Mouse (Mus musculus) intestine, embryonic 14.5 days (tissue): ENCODE measurements around the gene Aldh1a1. TPM values are rescaled to one million over a fixed set of nuclear protein-coding genes. Genes with fewer than 3 reads are reported as not detected.

Source experiments
- ATAC-seq: fragments of 200-750 bp; cut with Nextera tagmentation; replicated peaks from 2 replicates; pipeline ENCODE4 v1.8.0; 2017; ENCODE audit warnings: low read depth, moderate number of reproducible peaks, moderate TSS enrichment, moderate library complexity; ENCODE audit not compliant: low FRiP score, low TSS enrichment
- DNase-seq: peaks from one replicate; pipeline ENCODE4 v3.0.0-alpha.2; 2018; ENCODE audit warnings: low spot score
- H3K27ac ChIP-seq: fragments of 300-500 bp; sonication (generic); 2 replicates; pipeline ENCODE4 v1.5.1; 2014; ENCODE audit warnings: low read depth, mild to moderate bottlenecking, control low read depth
- H3K27me3 ChIP-seq: fragments of 300-500 bp; sonication (generic); replicated peaks from 2 replicates; pipeline ENCODE4 v1.6.1; 2014; ENCODE audit warnings: low read length, control low read depth; ENCODE audit not compliant: control insufficient read depth, insufficient read depth
- H3K36me3 ChIP-seq: fragments of 300-500 bp; sonication (generic); 2 replicates; pipeline ENCODE4 v1.6.1; 2014; ENCODE audit warnings: low read length, control low read depth; ENCODE audit not compliant: control insufficient read depth, insufficient read depth
- H3K4me1 ChIP-seq: fragments of 300-500 bp; sonication (generic); replicated peaks from 2 replicates; pipeline ENCODE4 v1.6.1; 2014; ENCODE audit warnings: low read length, control low read depth, mixed read lengths; ENCODE audit not compliant: control insufficient read depth, insufficient read depth
- H3K4me2 ChIP-seq: fragments of 300-500 bp; sonication (generic); 2 replicates; pipeline ENCODE4 v1.6.1; 2014; ENCODE audit warnings: low read length
- H3K4me3 ChIP-seq: fragments of 300-500 bp; sonication (generic); 2 replicates; pipeline ENCODE4 v1.5.1; 2014; ENCODE audit warnings: low read depth, low read length, control low read depth, mixed read lengths
- H3K9ac ChIP-seq: fragments of 300-500 bp; sonication (generic); 2 replicates; pipeline ENCODE4 v1.6.1; 2014; ENCODE audit warnings: mild to moderate bottlenecking, low read length
- H3K9me3 ChIP-seq: fragments of 300-500 bp; sonication (generic); 2 replicates; pipeline ENCODE4 v1.6.1; 2016; ENCODE audit warnings: low read length, control low read depth; ENCODE audit not compliant: control insufficient read depth
- whole genome bisulfite sequencing: fragments of 180-500 bp; shearing (Covaris S2); extraction: QIAGEN DNeasy Blood & Tissue Kit; methylation state at CpG from one replicate; pipeline ENCODE4 v1.1.7; 2014; 5-methylcytosine and 5-hydroxymethylcytosine counted together
- polyA plus RNA-seq: library from polyadenylated mRNA; unstranded; fragments of >200 nt; fragmentation: Nextera tagmentation; extraction: Ambion mirVana; gene quantifications from 2 replicates; pipeline ENCODE4 v1.2.1, GENCODE M21; 2014

Gene Aldh1a1
- polyA plus RNA-seq, 1 experiment from 2014 or later: 106 TPM

DNA sequence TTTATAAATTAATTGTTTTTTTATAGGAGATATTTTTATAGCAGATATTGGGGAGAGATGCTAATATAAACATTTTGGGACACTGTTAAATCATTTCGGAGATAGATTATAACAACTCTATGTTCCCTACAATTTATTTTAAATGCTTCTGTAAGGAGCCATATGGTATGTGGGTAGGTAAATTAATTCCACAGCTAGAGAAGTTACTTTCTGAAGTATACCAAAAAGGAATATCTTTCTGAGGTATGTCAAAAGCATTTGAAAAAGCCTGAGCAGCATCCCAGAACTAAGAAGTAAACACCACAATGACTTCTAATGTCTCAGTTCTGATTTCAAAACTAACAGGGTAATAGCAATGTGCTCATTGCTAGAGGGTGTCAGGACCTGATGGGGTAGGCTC, 49.4 kb downstream of the Aldh1a1 start:
- no peak overlapping the region for H3K27ac ChIP-seq
- H3K9me3 ChIP-seq: no peaks in the 10 kb centered on the region
- no peaks in the 10 kb centered on the region for H3K27me3 ChIP-seq
- H3K4me2 ChIP-seq: no peak overlapping the region
- H3K36me3 ChIP-seq: no peaks in the 10 kb centered on the region
- H3K9ac ChIP-seq: no peak overlapping the region
- no peak for DNase-seq
- no peak overlapping the region for H3K4me3 ChIP-seq
- no peak for ATAC-seq
- WGBS: 80% methylated on average over 1 of the region's 1 CpGs
- no peaks in the 10 kb centered on the region for H3K4me1 ChIP-seq

DNA sequence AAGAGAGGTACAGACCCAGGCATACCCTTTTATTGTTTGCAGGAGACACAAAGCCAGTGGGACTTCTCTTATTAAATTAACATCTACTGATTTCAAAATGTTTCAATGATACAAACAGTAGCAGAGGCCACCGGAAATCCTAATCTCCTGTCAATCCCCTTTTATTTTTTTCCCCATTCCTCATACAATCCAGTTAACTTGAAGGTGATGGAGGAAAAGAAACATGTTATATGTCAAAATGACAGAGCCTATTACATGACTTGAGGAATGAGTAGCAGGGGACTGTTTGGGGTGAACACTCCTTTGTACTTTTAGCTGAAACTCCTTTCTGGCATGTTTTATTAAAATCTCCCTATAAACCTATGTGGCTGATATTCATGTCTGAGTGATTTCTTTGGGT, 51.3 kb downstream of the Aldh1a1 start:
- WGBS: 86% methylated on average over 1 of the region's 1 CpGs
- ATAC-seq: no peak

DNA sequence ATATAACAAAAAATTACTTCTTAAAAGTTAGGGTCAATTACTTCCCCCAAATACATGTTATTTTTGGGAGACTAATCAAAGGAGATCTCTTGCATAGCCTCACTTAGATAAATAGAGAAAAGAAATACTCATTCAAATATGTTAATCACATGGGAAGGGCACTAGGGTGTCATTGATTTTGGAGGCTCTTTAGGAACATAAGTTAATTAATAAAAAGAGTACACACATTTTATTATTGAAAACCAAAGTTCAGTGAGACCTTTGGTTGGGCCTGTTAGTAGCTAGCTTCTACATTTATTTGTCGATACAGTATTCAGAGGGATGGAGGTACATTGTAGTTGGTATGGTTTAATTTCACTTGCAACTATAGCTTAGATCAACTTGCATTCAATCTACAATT, 52.4 kb downstream of the Aldh1a1 start:
- Histone ChIP-seq H3K27ac (no peak overlapping the region), H3K27me3 (no peaks in the 10 kb centered on the region), H3K4me2 (no peak overlapping the region), H3K36me3 (no peaks in the 10 kb centered on the region), H3K9me3 (no peaks in the 10 kb centered on the region), H3K4me3 (no peak overlapping the region), H3K4me1 (no peaks in the 10 kb centered on the region), H3K9ac (no peak overlapping the region)
- no peak for ATAC-seq
- WGBS: 91% methylated on average over 1 of the region's 1 CpGs
- DNase-seq: no peak

More for the DNA sequence above, 51.3 kb downstream of the Aldh1a1 start:
- no peak overlapping the region for H3K9ac ChIP-seq
- no peak for DNase-seq
- H3K4me2 ChIP-seq: no peak overlapping the region
- no peak overlapping the region for H3K27ac ChIP-seq
- no peaks in the 10 kb centered on the region for H3K9me3 ChIP-seq
- H3K4me1 ChIP-seq: no peaks in the 10 kb centered on the region
- H3K27me3 ChIP-seq: no peaks in the 10 kb centered on the region
- no peak overlapping the region for H3K4me3 ChIP-seq
- no peaks in the 10 kb centered on the region for H3K36me3 ChIP-seq

DNA sequence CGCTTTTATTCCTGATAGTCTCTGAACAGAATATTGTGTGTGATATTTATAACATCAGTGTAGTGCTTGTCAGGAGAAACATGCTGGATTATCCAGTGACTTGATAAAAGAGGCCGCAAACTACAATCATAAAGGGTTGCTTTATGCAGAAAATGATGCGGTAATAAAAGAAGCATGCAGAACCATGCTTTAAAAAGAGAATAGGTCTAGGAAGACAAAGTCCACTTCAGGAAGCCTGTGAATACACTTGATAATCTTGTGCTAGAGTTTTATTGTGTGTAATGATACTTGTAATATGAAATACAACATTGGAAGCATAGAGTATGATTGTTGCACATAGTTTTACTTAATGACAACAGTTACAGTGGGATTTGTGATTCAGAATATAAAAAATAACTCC, 54.5 kb downstream of the Aldh1a1 start:
- ATAC-seq (no peak), DNase-seq (no peak)
- Histone ChIP-seq H3K36me3 (no peaks in the 10 kb centered on the region), H3K4me1 (no peaks in the 10 kb centered on the region), H3K4me2 (no peak overlapping the region), H3K9me3 (no peaks in the 10 kb centered on the region), H3K9ac (no peak overlapping the region), H3K27ac (no peak overlapping the region), H3K27me3 (no peaks in the 10 kb centered on the region), H3K4me3 (no peak overlapping the region)
- WGBS: 80% methylated on average over 3 of the region's 3 CpGs

DNA sequence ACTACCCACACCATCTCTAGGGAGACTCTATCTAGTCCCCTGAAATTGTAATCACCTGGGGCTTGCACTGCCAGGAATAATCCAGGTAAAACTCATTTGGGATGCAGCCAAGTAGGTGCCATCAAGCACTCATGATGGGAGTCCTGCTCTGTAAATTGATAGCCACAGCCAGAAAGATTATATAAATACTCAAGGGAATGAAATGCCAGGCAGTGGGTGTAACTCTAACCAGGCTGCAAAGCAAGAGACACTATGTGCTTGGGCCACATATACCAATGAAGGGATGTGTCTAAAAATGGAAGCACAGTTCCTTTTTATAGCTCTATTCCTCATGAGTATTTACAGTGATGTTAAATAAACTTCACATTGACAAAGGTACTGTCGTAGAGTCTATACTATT, 56.9 kb downstream of the Aldh1a1 start:
- 61% methylated on average over 1 of the region's 1 CpGs for WGBS
- Histone ChIP-seq H3K4me1 (no peaks in the 10 kb centered on the region), H3K36me3 (no peaks in the 10 kb centered on the region), H3K4me2 (no peak overlapping the region), H3K4me3 (no peak overlapping the region), H3K27me3 (no peaks in the 10 kb centered on the region), H3K9ac (no peak overlapping the region), H3K9me3 (no peaks in the 10 kb centered on the region), H3K27ac (no peak overlapping the region)
- ATAC-seq: no peak
- DNase-seq: no peak

DNA sequence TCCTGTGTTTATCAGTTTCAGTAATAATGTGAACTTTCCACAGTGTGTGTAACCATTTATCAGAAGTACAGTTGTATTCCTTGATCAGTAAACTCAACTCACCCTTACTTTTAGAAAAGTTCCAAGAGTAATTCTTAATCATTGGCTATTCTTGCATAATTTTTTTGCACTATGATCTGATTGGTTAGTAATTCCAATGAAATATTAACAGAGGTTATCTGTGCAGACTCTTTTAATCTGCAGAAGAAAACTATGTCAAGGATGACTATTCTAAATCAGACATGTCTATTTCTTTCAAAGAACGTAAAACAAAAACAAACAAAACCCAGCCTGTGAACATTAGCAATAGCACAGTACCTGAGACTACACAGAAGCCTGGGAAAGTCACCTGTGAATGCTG, 62.9 kb downstream of the Aldh1a1 start:
- Histone ChIP-seq H3K36me3 (no peaks in the 10 kb centered on the region), H3K27ac (no peak overlapping the region), H3K4me1 (no peaks in the 10 kb centered on the region), H3K9ac (no peak overlapping the region), H3K9me3 (no peaks in the 10 kb centered on the region), H3K27me3 (no peaks in the 10 kb centered on the region), H3K4me2 (no peak overlapping the region), H3K4me3 (no peak overlapping the region)
- WGBS: 65% methylated on average over 1 of the region's 1 CpGs
- ATAC-seq (no peak), DNase-seq (no peak)

DNA sequence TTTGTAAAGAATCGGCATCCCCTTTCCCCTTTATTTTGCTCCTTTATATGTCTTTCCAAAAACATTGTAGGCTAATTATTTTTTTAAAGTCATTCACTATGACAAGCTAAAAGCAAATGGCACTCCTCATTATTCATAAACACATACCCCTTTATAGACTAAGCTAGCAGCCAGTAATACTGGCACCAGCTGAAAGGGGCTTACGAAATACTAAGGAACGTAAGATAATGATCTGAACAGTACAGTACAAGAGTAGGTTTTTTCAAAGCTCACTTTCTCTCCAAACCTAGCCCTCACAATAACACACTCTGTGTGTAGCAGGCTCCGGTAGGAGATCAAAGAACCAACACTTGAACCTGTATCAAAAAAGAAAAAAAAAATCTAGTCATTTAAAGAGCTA, 64.7 kb downstream of the Aldh1a1 start:
- no peaks in the 10 kb centered on the region for H3K9me3 ChIP-seq
- 81% methylated on average over 4 of the region's 4 CpGs for WGBS
- H3K4me3 ChIP-seq: no peak overlapping the region
- H3K27ac ChIP-seq: no peak overlapping the region
- H3K4me2 ChIP-seq: no peak overlapping the region
- ATAC-seq (no peak), DNase-seq (no peak)
- H3K36me3 ChIP-seq: no peaks in the 10 kb centered on the region
- no peaks in the 10 kb centered on the region for H3K27me3 ChIP-seq
- no peaks in the 10 kb centered on the region for H3K4me1 ChIP-seq
- no peak overlapping the region for H3K9ac ChIP-seq

DNA sequence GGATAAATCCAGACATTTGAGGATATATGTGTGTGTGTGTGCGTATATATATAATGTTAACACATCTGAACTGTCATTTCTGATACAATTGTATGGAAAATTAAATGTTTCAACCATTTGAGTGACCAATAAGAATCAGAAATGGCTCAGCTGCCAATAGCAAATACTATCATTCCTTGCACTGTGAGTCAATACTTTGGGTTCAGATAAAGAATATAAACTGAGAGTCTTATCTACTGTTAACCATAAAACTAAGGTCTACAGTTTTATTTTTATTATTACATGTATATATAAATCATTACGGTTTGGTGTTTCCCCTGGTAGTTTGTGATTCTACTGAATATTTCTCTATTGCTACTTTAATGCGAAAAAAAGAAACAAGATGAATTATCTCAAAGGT, 65.6 kb downstream of the Aldh1a1 start:
- H3K4me1 ChIP-seq: no peaks in the 10 kb centered on the region
- 88% methylated on average over 3 of the region's 3 CpGs for WGBS

DNA sequence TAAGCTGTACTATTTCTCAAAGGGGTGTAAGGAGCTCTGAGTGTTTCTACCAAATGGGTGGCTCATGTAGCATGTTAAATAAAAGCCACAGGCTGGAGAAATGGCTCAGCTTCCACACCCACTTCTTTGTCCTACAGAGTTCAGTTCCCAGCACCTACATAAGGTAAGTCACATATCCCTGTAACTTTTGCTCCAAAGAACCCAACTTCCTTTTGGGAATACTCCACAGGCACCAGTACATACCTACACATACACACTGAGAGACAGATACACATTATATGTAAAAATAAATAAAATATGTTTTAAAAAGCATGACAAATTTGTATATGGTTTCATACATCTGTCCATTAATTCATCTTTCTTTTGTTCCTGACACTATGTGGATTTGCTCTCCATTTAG, 66.0 kb downstream of the Aldh1a1 start:
- ATAC-seq (no peak), DNase-seq (no peak)
- Histone ChIP-seq H3K36me3 (no peaks in the 10 kb centered on the region), H3K27ac (no peak overlapping the region), H3K27me3 (no peaks in the 10 kb centered on the region), H3K4me2 (no peak overlapping the region), H3K4me3 (no peak overlapping the region), H3K9me3 (no peaks in the 10 kb centered on the region), H3K9ac (no peak overlapping the region), H3K4me1 (no peaks in the 10 kb centered on the region)

More for the DNA sequence above, 65.6 kb downstream of the Aldh1a1 start:
- H3K27ac ChIP-seq: no peak overlapping the region
- ATAC-seq (no peak), DNase-seq (no peak)
- H3K27me3 ChIP-seq: no peaks in the 10 kb centered on the region
- H3K36me3 ChIP-seq: no peaks in the 10 kb centered on the region
- H3K9me3 ChIP-seq: no peaks in the 10 kb centered on the region
- H3K9ac ChIP-seq: no peak overlapping the region
- no peak overlapping the region for H3K4me3 ChIP-seq
- no peak overlapping the region for H3K4me2 ChIP-seq
